Mouse (Mus musculus) heart, adult 9 months (tissue): ENCODE measurements around the gene Ubash3b.

ENCODE experiments used
- DNase-seq, 2 experiments: peaks; one replicate each; pipeline ENCODE4 v3.0.0; 2022; ENCODE audit warnings: low spot score in 2 of 2

Ubash3b gene

DNA sequence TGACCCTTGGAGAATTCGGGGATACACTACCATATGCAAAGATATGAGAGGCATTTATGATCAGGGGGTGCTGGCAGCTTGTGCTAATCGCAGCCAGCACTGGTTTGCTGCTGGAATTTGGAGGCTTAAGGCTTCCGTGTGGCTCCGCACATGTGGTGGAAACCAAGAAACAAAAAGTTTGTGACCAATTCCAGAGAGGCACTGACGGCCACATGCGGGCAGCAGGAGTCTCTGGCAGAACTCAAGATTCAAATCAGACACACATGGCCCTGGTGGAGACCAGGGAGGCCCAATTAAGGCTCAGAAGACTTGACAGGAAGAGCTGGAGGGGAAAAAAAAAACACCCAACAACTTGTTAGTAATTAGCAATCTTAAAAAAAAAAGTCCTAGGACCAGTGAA, 63.4 kb downstream of the Ubash3b start:
- no peak for DNase-seq

DNA sequence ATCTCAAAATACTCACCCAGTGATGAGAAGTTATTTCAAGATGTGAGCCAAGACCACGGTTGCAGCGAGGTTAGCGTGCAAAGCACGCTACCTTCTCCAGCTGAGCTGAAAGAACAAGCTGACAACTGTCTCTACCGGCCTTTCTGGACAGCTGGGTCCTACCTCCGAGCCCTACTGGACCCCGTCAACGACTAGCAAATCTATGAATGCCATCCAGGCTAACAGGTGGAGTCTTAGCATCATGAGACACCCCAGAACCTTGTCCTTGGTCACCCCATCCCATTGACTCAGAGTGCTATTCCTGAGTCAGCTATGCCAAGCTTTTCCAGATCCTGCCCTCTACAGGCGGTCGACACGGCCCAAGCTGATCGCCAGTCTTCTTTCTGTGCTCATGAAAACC, 69.5 kb downstream of the Ubash3b start:
- no peak for DNase-seq

GRCm38 (mm10) chr9:41091187-41091586, 70.3 kb downstream of the Ubash3b start:
- DNase-seq = no peak

DNA sequence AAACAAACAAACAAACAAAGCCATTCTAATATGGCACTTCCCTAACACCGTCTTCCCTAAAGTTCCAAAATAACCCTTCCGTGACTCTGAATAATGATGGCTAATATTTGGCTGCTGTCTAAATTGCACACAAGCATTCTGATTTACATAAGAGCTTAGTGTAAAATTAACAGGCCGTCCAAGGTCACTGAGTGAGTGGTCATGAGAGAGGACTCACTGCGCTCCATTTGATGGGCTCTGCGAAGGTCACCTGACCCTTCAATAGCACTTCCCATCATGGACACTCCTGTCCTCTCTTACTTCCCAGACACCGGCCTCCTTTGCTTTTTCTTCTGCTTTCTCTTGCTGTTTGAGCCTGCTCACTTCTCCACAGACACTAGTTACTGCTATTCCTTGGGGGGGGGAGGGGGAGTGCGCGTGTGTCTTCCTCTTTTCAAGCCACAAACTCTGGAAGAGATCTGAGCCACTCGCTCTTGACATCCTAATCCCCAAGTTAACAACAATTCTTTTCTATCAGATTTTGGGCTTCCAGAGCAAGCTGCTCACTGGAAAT, 73.6 kb downstream of the Ubash3b start:
- no peak for DNase-seq

DNA sequence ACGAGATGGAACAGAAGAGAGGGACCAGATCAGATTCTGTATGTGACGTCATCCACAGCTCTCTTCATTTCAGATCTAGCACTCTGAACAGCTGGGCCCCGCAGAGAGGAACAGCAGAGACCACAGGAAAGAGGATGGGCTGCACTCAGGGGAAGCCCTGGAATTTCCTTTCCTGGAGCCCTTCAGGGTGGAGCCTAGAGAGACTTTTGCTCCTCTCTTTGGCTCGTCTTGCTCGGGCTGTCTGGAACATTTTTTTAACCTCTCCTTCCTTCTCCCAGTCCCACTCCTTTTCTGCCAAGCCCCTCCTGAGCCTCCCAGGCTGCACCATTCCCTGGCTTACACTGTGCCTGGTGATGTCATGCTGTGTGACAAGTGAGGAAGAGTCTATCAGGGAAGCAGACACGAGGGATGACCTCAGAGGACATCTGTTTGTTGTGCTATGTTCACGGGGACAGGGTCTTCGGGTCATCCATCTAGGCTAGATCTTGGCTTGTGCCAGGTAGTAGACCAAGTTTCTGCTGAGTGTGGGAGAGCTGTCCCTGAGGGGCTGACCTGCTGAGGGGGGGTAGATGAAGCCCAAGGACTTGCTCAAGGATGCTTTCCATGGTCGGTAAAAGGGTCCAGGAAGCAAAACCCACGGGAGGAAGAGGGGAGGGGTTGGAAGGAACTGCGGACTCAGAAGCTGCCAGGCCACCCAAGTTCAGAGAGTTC, 77.2 kb downstream of the Ubash3b start:
- peak; percentile 71 to 73 for DNase-seq

- DNase-seq = no peak
Observed at GRCm38 (mm10) chr9:41083386-41084055, 78.0 kb downstream of the Ubash3b start.

- DNase-seq = no peak
Observed at GRCm38 (mm10) chr9:41082891-41083290, 78.6 kb downstream of the Ubash3b start.

DNA sequence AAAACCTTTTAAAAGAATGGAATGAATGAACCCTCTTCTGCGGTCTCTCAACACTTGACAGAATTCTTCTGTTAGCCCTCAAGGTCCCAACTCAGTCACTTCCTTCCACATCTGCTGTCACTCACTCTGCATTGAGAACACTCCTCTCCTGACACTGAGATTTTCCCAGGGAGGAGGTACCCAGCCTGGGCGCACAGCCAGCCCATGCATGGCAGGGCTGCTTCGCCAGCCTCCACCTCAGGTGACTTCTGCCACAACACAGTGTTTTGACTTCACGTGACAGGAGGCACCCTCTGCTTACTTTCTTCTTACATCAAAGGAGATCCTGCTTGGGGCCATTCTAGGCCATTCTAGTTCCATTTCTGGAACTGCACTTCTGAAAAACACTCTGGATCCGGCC, 80.6 kb downstream of the Ubash3b start:
- peak in 1 of 2 experiments; percentile 31 for DNase-seq

- no peak for DNase-seq
Observed at GRCm38 (mm10) chr9:41079428-41080155, 81.9 kb downstream of the Ubash3b start.

- DNase-seq = no peak
Observed at GRCm38 (mm10) chr9:41078198-41078597, 83.3 kb downstream of the Ubash3b start.

GRCm38 (mm10) chr9:41076150-41076549, 85.3 kb downstream of the Ubash3b start:
- DNase-seq = no peak

- DNase-seq = no peak
Observed at GRCm38 (mm10) chr9:41075528-41075927, 86.0 kb downstream of the Ubash3b start.

DNA sequence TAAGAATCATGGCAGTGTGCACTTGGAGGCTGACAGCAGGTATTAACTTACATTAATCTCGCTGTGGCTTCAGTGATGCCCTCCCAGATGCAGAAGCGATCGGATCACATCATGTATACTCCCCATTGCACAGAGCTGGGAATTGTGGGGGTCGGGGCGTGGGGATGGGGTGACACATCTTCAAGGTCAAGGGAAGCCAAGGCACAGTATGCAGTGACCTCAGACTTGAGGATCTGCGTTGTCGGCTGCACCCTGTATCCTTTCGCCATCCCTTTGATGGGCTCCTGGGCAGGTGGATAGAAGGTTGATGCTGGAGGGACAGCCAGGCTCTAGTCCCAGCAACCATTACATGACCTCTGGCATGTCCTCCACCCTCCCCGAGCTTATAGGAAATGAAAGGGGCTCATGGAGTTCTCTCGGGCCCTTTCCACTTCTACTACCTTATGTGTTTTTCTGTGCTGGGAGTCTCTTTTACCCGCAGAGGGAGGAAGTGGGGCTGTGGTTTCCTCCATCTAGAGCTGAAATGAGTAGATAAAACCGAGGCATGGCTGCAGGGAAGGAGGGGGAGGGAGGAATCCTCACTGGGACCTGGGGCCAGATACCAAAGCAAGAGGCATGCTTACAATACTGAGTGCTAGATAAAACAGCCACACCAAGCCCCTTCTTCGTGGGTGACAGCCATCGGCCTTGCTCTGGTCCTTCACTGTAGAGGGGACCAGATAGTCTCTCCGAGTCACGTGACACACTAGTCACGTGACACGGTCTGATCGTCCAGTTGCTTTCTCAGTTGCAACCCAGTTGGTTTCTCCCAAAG, 88.1 kb downstream of the Ubash3b start:
- DNase-seq = peak in 1 of 2 experiments; percentile 44

DNA sequence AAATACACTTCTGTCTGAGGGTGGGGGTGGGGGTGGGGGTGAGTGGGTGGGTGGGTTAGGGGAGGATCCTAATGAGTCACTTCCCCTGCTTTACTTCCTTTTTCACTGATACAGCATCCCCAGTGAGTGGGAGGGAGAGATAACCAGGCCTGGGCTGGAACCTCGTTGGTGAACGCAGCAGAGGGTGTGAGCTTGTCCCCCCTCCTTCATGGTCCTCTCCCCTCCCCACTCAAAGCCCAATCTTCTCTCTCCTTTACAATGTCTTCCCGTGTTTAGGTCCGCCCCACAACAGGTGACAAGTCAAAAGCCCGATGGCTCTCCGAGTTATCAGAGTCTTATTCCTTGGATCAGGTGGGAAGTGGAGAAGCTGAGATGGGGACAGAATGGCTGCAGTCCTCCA, 88.7 kb downstream of the Ubash3b start:
- no peak for DNase-seq

DNA sequence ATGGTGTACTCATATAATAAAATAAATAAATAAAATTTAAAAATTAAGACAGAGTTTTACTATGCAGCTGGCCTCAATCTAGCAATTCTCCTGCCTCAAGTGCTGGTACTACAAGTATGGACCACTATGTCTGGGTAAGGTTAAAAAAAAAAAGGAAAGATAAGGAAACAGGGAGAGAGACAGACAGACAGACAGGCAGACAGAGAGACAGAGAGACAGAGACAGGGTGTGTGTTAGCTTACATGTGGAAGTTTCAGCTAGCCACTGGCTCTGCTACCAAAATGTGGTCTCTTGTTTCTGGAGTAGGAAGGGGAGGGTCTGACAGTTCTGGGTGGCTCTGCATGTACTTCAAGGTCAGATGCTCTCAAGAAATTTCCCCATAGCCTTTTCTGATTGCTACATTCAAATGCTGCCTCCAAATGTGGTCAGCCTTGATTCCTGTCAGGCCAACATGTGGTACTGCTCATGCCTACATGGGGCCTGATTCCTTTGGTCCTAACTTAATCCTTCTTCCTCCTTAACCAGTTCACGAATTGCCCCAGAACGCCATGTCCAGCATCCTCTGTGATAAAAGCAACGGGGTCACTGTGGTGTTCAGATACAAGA, 89.5 kb downstream of the Ubash3b start:
- DNase-seq = no peak

- no peak for DNase-seq
Observed at GRCm38 (mm10) chr9:41070761-41071181, 90.7 kb downstream of the Ubash3b start.

GRCm38 (mm10) chr9:41069509-41069908, 92.0 kb downstream of the Ubash3b start:
- DNase-seq = no peak

GRCm38 (mm10) chr9:41061446-41061845, 100.1 kb downstream of the Ubash3b start:
- DNase-seq = no peak

GRCm38 (mm10) chr9:41060617-41061016, 100.9 kb downstream of the Ubash3b start:
- DNase-seq = no peak

DNA sequence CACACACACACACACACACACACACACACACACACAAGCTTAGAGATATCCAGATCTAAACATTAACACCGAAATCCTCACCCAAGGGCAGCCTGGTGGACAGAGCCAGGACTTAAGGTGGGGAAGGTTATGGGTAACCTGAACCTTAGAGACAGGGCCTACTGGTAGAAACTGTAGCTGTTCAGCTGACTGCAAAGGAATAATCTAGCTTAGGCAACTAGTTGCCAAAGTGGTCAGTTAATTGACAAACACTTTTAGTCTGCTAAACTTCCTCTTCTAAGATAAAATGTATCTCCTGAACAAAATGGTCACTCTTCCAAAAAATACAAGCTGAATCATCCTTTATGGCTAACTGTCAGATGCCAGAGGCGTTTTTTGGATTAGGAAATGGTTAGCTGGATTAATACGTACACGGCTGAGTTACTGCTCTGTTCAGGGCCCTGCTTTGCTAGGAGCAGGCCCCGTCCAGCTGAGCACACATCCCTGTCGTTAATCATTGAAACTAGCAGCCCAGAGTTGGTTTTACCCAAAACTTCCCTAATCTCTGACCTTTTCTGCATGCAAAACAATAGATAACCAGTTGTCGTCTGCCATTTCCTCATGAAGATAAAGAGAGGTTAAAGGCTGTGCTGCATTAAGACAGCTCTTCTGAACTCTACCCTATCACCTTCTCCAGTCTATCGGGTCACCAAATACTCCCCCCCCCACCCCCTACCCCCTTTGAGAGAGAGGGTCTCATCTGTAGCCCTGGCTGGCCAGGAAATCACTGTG, 102.5 kb downstream of the Ubash3b start:
- DNase-seq = no peak
